Mouse (Mus musculus) liver, postnatal 0 days (tissue): Measurements from ENCODE around the gene Asap2.
"Not testable (repeated sequence)": the region's sequence is repeated elsewhere in the genome, so short reads cannot be mapped to it uniquely, and the experiment has no call there.

Experiments used
- CTCF ChIP-seq: sonication (generic); IDR thresholded peaks from 2 replicates; pipeline ENCODE4 v1.5.1; 2016; ENCODE audit warnings: antibody characterized with exemption, low read depth
- EP300 ChIP-seq: IDR thresholded peaks from 2 replicates; pipeline ENCODE4 v1.6.1; 2016; ENCODE audit warnings: antibody characterized with exemption, low read depth, mild to moderate bottlenecking

DNA sequence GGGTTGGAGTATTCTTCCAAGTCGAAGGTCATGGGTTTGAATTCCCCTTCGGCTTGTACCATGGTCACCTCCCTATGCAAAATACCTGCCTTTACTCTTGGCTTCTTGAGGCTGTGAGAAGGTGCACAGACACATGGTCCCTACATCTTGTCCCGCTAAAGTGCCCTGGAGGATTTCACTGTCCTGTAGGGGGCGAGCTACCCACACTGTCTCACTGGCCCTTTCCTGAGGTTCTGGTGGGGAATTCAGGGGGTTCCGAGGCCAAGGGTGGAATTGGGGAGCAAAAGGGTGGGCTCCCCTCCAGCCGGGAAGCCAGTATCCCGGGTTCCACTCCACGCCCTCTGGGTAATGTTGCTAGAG, 120.8 kb downstream of the Asap2 start:
- TF ChIP-seq CTCF: peak; percentile 68
- not testable (repeated sequence) for TF ChIP-seq EP300
